Mouse (Mus musculus): ENCODE measurements around the gene Usp2.

DNA sequence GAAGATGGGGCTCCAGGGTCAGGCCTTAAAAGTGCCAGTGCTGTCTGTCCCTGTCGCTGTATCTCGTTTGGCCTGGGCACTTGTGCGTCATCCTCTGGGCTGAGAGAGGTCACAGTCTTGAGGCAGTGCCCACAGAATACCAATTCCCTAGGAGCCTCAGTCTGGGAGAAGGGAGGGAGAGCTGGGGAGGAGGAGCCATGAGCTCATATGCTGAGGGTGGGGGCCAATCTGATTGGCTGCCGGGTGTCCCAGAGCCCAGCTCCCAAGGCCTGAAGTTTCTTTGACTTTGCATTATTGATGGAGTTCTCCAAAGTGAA lies 5.7 kb downstream of the Usp2 start:
- no peak for TF ChIP-seq CTCF (conservative IDR thresholded peaks at IDR 0.05; ENCODE audit: low read length)
- no peak for TF ChIP-seq POU5F1 (IDR thresholded peaks at IDR 0.05; ENCODE audit: borderline replicate concordance, low read length)
- TF ChIP-seq NANOG (IDR thresholded peaks at IDR 0.05; ENCODE audit: borderline replicate concordance, low read length): no peak
